Mouse (Mus musculus) megakaryocyte, embryonic 14.5 days (primary cell): ENCODE data around the gene Rnf11.

Experiments used
- FLI1 ChIP-seq: IDR thresholded peaks from 2 replicates; pipeline ENCODE4 v1.6.1; 2012; ENCODE audit warnings: low read length, inconsistent platforms, mixed read lengths
- GATA1 ChIP-seq: IDR thresholded peaks from 3 replicates; pipeline ENCODE4 v1.6.1; 2012; ENCODE audit warnings: mixed read lengths, low read length, inconsistent platforms, borderline replicate concordance

GRCm38 (mm10) chr4:109423438-109423837 lies 61.1 kb downstream of the Rnf11 start:
- TF ChIP-seq GATA1 (no peak), FLI1 (no peak)
